Mouse (Mus musculus): ENCODE measurements around the gene Nphp1. TPM values are rescaled to one million over a fixed set of nuclear protein-coding genes. Genes with fewer than 3 reads are reported as not detected.

Nphp1 gene
- polyA plus RNA-seq, 1 experiment from 2014 or later, result 16.9 TPM

DNA sequence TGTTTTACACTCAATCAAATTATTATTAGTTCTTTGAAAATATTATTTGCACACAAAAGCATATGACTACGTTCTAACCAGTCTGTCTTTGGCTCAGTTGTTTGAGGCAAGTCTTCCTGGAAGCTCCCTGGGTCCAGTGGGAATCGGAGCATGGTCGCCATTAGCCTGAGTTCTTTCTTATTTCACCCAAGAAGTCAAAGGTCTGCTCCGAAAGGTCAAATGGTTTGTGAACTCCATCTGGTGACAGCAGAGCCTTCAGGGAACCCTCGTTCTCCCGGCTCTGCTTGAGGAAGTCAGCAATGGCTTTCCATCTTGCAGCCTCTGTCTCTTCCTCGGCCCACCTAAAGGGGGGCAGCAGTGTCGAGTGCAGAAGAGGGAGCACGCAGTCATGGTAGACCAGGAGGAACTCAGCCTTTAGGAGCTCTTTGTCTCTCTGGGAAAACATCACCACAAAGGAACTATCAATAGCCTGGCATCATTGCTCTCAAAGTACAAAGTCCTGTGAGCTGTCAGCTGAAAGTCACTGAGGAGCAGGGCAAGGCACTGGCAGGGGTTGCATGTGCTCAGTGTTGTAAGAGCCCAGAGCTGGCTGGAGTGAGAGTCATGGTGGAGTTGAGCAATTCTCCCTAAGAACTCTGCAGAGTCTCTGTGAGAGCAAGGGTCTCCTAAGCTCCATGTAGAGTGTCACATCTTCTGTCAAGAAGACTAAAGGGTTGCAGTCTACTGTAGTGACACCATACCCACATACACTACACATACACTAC is 47.8 kb downstream of the Nphp1 start:
- H3K4me3 ChIP-seq, result no peak overlapping the region
- no peak for ATAC-seq (replicated peaks)
- no peak overlapping the region for H3K4me2 ChIP-seq
- H3K4me1 ChIP-seq, result no peaks in the 10 kb centered on the region
- no peak overlapping the region for H3K27ac ChIP-seq
- 82% methylated on average over 9 of the region's 9 CpGs for WGBS
- H3K9ac ChIP-seq, result no peak overlapping the region
- no peaks in the 10 kb centered on the region for H3K27me3 ChIP-seq (replicated peaks)
- H3K9me3 ChIP-seq, result no peaks in the 10 kb centered on the region
- no peaks in the 10 kb centered on the region for H3K36me3 ChIP-seq (replicated peaks)

DNA sequence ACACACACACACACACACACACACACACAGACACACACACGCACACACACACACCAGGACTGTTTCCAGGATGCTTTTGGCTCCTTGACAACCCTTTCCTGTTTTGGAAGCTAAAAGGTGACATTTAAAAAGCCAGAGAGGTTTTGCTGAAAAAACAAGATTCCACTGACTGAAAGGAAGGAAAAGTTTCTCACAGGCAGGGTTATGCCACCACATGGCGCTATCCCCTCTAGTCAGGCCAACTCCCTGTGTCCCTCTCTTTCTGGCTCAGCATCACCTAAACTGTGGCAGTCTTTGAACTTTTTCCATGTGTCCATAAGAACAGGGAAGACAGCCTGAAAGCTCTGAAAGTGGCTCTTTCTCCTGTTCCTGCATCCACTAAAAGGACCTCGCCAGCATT is 50.8 kb downstream of the Nphp1 start:
- no peaks in the 10 kb centered on the region for H3K27me3 ChIP-seq (replicated peaks)
- H3K27ac ChIP-seq, result no peak overlapping the region
- H3K4me2 ChIP-seq, result no peak overlapping the region
- no peaks in the 10 kb centered on the region for H3K9me3 ChIP-seq
- H3K4me3 ChIP-seq, result no peak overlapping the region
- H3K4me1 ChIP-seq, result no peaks in the 10 kb centered on the region
- no peaks in the 10 kb centered on the region for H3K36me3 ChIP-seq (replicated peaks)
- 78% methylated on average over 3 of the region's 3 CpGs for WGBS
- ATAC-seq (replicated peaks), result no peak
- no peak overlapping the region for H3K9ac ChIP-seq

DNA sequence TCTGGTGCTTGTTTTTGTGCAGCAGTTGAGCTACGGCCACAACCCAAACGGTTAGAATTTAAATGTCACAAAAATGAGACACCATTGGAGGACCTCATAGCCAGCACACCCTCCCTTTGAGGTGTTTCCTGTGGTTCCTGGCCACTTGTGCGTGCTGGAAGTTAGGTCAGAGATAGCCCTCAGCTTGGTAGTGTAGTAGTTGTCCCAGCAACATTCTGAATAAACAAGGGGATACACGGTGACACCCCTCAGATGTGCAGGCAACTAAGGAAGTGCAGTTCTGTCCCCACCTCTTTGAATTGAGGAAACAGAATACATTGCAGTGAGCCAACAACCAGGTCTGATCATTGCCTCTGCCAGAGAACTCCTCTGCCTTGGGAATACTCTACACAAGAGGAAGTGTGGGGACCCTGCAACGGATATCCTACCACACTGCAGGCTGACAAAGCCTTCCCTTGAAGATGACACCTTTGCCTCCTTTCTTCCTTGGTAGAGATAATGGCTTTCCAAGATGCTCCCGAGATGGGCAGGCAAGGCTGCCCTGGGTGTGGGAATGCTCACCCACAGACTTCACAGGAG is 52.0 kb downstream of the Nphp1 start:
- no peak overlapping the region for H3K9ac ChIP-seq
- H3K4me3 ChIP-seq, result no peak overlapping the region
- ATAC-seq (replicated peaks), result no peak
- WGBS, result 75% methylated on average over 6 of the region's 6 CpGs
- no peaks in the 10 kb centered on the region for H3K36me3 ChIP-seq (replicated peaks)
- H3K27me3 ChIP-seq (replicated peaks), result no peaks in the 10 kb centered on the region
- H3K9me3 ChIP-seq, result no peaks in the 10 kb centered on the region
- H3K4me2 ChIP-seq, result no peak overlapping the region
- H3K4me1 ChIP-seq, result no peaks in the 10 kb centered on the region
- no peak overlapping the region for H3K27ac ChIP-seq

DNA sequence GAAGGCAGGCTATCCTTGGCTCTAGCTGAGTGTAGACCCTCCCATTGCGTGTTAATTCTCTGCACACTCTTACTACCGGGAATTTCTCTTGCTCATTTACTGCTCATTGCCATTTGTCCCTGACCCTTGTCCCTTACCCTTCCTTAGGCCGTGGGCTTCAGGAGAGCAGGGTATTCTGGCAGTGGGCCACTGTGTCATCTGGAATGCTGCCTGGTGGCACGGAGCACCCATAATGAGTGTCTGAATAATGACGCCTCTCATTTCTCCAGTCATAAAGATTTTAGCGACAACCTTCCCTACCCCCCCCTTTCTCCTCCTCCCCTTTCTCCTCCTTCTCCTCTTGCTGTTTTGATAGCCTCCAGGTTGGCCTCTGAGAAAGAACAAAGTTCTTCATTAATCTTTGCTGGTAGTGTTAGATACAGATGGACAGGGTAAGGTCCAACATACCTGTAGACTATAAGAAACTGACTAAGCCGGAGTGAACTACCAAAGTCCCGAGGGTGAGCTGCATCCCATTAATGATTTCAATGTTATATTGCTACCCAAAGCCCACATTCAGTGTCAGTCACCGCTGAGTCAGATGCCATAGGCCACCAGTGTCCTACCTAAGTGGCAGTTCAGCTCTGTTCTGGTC is 53.1 kb downstream of the Nphp1 start:
- WGBS, result 78% methylated on average over 9 of the region's 9 CpGs

DNA sequence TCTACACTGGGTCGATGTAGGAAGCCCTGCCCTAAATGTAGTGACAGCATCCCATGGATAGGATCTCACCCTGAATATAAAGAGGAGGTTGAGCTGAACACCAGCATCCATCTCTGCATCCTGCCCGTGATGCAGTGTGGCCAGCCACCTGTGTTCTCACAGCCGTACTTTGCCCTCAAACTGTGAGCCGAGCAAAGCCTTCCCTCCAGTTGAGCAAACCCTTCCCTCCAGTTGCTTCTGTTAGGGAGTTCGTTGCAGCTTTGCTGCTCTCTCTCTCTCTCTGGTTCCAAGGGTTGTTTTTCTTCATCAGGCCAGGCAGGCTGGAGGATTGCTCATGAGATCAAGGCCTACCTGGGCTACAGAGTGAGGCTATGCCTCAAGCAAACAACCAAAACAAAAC is 53.8 kb downstream of the Nphp1 start:
- H3K9ac ChIP-seq, result no peak overlapping the region
- no peaks in the 10 kb centered on the region for H3K9me3 ChIP-seq
- no peak for ATAC-seq (replicated peaks)
- WGBS, result 74% methylated on average over 5 of the region's 5 CpGs
- no peak overlapping the region for H3K4me3 ChIP-seq
- H3K27ac ChIP-seq, result no peak overlapping the region
- no peak overlapping the region for H3K4me2 ChIP-seq
- no peaks in the 10 kb centered on the region; the same call in 1 of the 2 replicates for H3K27me3 ChIP-seq (replicated peaks)
- no peaks in the 10 kb centered on the region for H3K36me3 ChIP-seq (replicated peaks)
- H3K4me1 ChIP-seq, result peaks cover under 1% of the 10 kb centered on the region; the same call in 1 of the 2 replicates

More for the DNA sequence above, 53.1 kb downstream of the Nphp1 start:
- no peaks in the 10 kb centered on the region for H3K36me3 ChIP-seq (replicated peaks)
- H3K4me1 ChIP-seq, result no peaks in the 10 kb centered on the region
- H3K4me3 ChIP-seq, result no peak overlapping the region
- H3K27ac ChIP-seq, result no peak overlapping the region
- ATAC-seq (replicated peaks), result no peak
- no peaks in the 10 kb centered on the region for H3K27me3 ChIP-seq (replicated peaks)
- H3K9me3 ChIP-seq, result no peaks in the 10 kb centered on the region
- H3K9ac ChIP-seq, result no peak overlapping the region
- no peak overlapping the region for H3K4me2 ChIP-seq

DNA sequence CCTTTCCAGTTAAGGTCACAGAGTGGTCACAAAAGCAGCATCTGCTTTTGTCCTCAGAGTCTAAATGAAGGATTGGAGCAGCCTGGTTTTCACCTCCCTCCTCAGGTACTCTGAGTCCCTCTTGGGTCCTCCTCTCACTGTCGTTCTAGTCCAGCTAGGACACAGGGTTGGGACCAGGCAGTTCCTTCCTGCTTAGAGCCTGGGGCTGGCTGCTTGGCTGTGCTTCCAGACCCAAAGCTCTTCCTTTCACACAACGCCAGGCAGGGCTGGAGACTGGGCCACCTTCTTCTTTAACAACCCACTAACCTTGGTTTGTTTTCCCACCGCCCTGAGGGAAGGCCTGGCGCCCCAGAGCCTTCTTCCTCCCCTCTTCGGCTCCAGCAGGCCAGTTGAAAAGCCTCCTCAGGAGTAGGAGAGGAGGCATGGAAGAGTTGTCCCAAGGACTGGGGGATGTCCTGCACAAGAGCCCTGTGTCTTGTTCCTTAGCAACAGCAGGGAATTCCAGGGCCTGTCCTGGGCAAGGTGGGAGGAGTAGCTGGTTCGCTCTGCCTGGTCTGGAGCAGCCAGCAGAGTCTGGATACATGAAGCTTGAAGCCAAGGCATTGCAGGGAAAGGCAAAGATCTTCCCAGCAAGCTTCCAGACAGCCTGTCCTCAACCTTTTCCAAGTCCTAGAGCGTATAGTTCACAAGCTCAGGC is 58.2 kb downstream of the Nphp1 start:
- Histone ChIP-seq H3K4me1 (peaks cover 7% of the 10 kb centered on the region), H3K4me2 (no peak overlapping the region), H3K9ac (no peak overlapping the region), H3K9me3 (no peaks in the 10 kb centered on the region), H3K4me3 (no peak overlapping the region), H3K27me3 (replicated peaks) (peaks cover 10% of the 10 kb centered on the region; the same call in 1 of the 2 replicates), H3K36me3 (replicated peaks) (no peaks in the 10 kb centered on the region), H3K27ac (no peak overlapping the region)
- 50% methylated on average over 7 of the region's 7 CpGs for WGBS
- ATAC-seq (replicated peaks), result no peak

DNA sequence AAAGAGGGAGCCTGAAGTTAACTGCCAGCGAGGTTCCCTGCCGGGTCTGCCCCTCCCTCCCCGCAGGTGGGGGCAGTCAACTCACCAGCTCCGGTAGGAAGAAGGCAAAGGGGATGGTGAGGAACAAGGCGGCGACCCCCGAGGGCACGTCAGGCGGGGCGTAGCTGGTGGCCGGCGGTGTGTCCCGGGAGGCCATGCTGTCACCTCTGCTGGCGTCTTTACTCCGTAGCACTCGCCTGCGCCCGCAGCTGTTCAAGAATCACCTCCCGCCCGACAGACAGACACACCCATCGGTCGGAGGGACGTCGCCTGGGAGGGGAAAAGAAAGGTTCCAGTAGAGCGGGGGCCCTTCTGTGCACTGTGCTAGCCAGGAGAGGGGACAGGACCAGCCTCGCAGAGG is 59.0 kb downstream of the Nphp1 start, which contains the start of gene Mall:
Gene Mall (minus strand): TSS at position 262 of the 400 bp plus-strand sequence.
- Histone ChIP-seq H3K4me2 (peak within 1 kb of the TSS; percentile 32), H3K27ac (no peak within 1 kb of the TSS), H3K4me1 (peaks cover 7% of the 10 kb centered on the region), H3K9me3 (no peaks in the 10 kb centered on the region), H3K9ac (no peak within 1 kb of the TSS), H3K4me3 (no peak within 1 kb of the TSS), H3K27me3 (replicated peaks) (peaks cover 10% of the 10 kb centered on the region; the same call in 1 of the 2 replicates), H3K36me3 (replicated peaks) (no peaks in the 10 kb centered on the region)
- 1% methylated on average over 26 of the region's 26 CpGs for WGBS
- ATAC-seq (replicated peaks), result no peak

DNA sequence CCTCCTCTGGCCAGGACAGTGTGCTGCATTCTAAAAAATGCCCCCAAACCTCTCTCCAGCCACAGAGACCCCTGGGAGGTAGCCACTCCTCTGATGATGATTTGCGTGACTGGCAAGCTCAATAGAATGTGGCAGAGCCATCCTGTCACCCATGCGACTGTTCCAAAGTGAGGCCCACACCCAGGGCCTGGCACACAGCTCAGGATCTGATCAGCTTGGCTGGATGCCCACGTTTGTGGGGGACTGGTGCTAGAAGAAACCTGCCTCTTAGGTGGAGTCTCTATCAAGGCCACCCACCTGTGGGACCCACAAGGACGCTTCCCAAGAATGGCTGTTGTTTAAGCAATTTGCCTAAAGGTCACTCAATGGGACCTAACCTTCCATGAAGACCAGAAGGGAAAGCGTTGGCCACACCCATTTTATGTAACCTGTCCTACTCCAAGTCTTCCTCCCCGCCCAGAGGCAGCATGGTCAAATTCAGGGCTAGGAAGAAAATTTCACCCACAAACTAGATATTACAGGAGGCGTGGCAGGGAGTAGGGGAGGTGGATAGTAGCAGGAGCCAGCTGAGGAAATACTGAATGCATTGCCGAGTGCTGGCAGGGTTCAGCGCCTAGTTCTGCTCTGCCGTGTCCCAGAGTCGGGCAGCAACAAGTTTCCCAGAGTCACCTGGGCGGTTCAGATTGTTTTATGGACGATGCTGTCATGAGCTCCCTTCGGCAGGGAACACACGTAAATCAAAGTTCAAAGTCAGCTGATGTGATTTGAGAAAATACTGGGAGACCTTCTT is 59.8 kb downstream of the Nphp1 start:
- Histone ChIP-seq H3K27ac (no peak overlapping the region), H3K4me1 (peaks cover 7% of the 10 kb centered on the region), H3K4me3 (no peak overlapping the region), H3K9me3 (no peaks in the 10 kb centered on the region), H3K4me2 (no peak overlapping the region; the same call in 1 of the 2 replicates), H3K9ac (no peak overlapping the region), H3K36me3 (replicated peaks) (no peaks in the 10 kb centered on the region), H3K27me3 (replicated peaks) (peaks cover 10% of the 10 kb centered on the region; the same call in 1 of the 2 replicates)
- ATAC-seq (replicated peaks), result no peak
- WGBS, result 42% methylated on average over 15 of the region's 15 CpGs

DNA sequence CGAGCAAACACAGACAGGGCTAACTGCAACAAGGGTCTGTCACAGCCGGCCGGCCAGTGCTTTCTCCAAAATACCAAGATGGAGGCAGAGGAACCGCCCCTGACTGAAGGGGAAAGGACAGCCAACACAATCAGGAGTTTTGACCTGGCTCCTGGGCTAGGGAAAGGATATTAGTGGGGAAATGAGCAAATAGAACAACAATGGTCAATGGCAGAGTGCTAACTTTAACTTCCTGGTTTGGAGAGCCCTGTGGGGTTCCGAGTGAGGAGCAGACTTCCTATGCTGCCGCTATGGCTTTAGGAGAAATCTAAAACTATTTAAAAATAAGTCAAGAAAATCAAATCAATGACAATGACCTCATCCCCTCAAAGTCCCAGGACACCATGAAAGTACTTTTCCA is 60.6 kb downstream of the Nphp1 start:
- no peak for ATAC-seq (replicated peaks)
- 73% methylated on average over 6 of the region's 6 CpGs for WGBS
- Histone ChIP-seq H3K27me3 (replicated peaks) (peaks cover 10% of the 10 kb centered on the region; the same call in 1 of the 2 replicates), H3K4me2 (no peak overlapping the region), H3K36me3 (replicated peaks) (no peaks in the 10 kb centered on the region), H3K4me1 (peaks cover 7% of the 10 kb centered on the region), H3K27ac (no peak overlapping the region), H3K9me3 (no peaks in the 10 kb centered on the region), H3K9ac (no peak overlapping the region), H3K4me3 (no peak overlapping the region)

DNA sequence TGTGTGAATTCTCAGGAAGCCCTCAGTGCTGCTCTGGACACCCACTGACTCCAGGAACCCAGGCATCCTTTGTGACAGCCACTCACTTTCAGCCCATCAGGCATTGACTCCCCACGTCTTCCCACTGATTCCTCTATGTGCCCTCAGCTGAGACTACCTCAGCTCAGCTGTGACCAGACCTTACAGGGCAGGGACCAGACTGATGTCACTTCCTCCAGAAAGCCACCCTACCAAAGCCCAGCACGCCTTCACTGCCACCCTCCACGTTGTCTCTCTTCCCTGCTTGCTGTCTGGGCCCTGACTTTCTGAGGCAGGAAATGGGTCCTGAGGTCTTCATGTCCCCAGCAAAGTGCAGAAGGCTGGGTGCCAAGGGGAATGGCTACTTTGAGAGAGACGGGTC is 65.5 kb downstream of the Nphp1 start:
- Histone ChIP-seq H3K4me2 (no peak overlapping the region), H3K36me3 (replicated peaks) (no peaks in the 10 kb centered on the region), H3K9me3 (no peaks in the 10 kb centered on the region), H3K9ac (no peak overlapping the region), H3K27ac (no peak overlapping the region), H3K4me3 (no peak overlapping the region), H3K4me1 (no peaks in the 10 kb centered on the region), H3K27me3 (replicated peaks) (no peaks in the 10 kb centered on the region)
- WGBS, result 65% methylated on average over 4 of the region's 4 CpGs
- ATAC-seq (replicated peaks), result no peak

DNA sequence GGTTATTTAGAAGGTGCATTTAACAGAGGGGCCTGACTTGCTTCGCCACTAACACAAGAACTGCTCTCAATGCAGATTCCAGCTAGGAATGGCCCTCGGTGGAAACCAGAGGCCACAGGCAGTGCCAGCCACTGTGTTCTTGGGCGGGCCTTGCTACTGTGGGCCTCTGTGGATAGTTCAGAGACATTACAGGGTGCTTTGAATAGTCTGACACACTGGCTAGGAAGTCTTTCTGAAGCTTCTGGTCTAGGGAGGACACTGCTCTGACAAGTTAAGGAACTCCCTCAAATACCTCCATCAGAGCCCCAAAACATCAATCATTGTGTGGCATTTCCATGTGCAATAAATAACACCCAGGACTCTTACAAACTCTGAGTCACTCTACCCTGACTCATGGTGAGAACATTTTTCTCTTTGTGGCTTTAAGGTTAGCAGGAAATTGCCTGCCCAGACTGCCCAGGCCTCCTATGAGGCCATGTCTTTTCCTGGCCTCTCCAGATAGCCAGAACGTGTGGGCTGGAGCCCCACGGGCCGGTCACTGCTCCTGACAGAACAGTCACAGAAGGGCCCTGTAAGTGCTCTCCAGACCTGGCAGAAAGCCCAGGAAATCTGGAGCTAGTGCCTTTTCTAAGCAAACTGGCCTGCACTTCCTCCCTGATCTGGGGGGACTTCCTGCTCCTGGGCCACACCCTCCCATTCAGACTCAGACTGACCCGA is 66.4 kb downstream of the Nphp1 start:
- Histone ChIP-seq H3K36me3 (replicated peaks) (no peaks in the 10 kb centered on the region), H3K27me3 (replicated peaks) (no peaks in the 10 kb centered on the region), H3K27ac (no peak overlapping the region), H3K4me1 (no peaks in the 10 kb centered on the region), H3K9ac (no peak overlapping the region), H3K4me2 (no peak overlapping the region), H3K9me3 (no peaks in the 10 kb centered on the region), H3K4me3 (no peak overlapping the region)
- ATAC-seq (replicated peaks), result no peak
- WGBS, result 62% methylated on average over 7 of the region's 7 CpGs

Measured in midbrain, embryonic 15.5 days (tissue).